Mouse (Mus musculus): ENCODE measurements at regions not wholly inside any gene's neighbourhood (a gene's known extent, or its start where the extent isn't known, plus 50 kb on each side); places are given as distances from the start of the nearest gene placed in this dataset.

DNA sequence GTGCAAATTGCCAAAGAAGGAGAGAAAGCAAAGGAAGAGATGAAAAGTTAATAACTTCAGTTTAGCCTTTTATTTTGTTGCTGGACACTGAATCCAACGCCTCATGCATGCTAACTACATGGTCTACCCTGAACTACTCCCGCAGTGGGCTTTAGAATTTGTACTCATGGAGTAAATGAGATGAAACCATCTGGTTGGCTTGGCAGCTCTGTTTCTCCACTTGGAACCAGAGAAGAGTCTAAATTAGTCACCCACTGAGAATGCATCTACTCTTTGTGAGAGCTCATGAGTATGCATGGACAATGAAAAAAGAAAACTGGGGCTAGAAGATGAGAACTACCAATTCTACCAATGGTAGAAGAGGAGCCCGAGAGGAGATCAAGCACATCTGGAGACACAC lies 355.1 kb upstream of the 4930412O13Rik start:
- no peak for TF ChIP-seq CTCF (conservative IDR thresholded peaks at IDR 0.05 in 1 of 2, IDR thresholded peaks at IDR 0.05 in 1 of 2; ENCODE audit: low read depth in 2 of 2, low read length in 2 of 2)
- TF ChIP-seq NRF1 (IDR thresholded peaks at IDR 0.05; ENCODE audit: low read depth, low read length) = no peak
- no peak for TF ChIP-seq EP300 (IDR thresholded peaks at IDR 0.05; ENCODE audit: low read length)
- no peak for TF ChIP-seq ZNF384 (IDR thresholded peaks at IDR 0.05; ENCODE audit: low read depth, low read length)
- TF ChIP-seq GABPA (IDR thresholded peaks at IDR 0.05; ENCODE audit: insufficient replicate concordance, low read depth, low read length) = no peak
- TF ChIP-seq PAX5 (IDR thresholded peaks at IDR 0.05; ENCODE audit: low read length) = no peak
- TF ChIP-seq NELFE (IDR thresholded peaks at IDR 0.05; ENCODE audit: low read depth, low read length) = no peak
- TF ChIP-seq MAFK (IDR thresholded peaks at IDR 0.05; ENCODE audit: insufficient replicate concordance, low read length) = no peak
